Mouse (Mus musculus) lung, postnatal 0 days (tissue): ENCODE measurements around the gene St6galnac3.

Experiments
- CTCF ChIP-seq: IDR thresholded peaks from 2 replicates; pipeline ENCODE4 v1.5.1; 2016; ENCODE audit warnings: antibody characterized with exemption, mild to moderate bottlenecking
- EP300 ChIP-seq: IDR thresholded peaks from 2 replicates; pipeline ENCODE4 v1.6.1; 2016; ENCODE audit warnings: antibody characterized with exemption, mild to moderate bottlenecking, control low read depth

GRCm38 (mm10) chr3:153429840-153430239 lies 295.1 kb downstream of the St6galnac3 start:
- no peak for TF ChIP-seq EP300
- no peak for TF ChIP-seq CTCF
